Mouse (Mus musculus) spleen, adult 2 months (tissue): Measurements from ENCODE around the gene P2rx1.
A peak's percentile ranks its signal among the peaks of the same experiment; 100 is the strongest.

Experiments used
- CTCF ChIP-seq: fragments of 200-500 bp; IDR thresholded peaks from 2 replicates; pipeline ENCODE4 v1.5.1; 2011; ENCODE audit warnings: mild to moderate bottlenecking, inconsistent platforms; ENCODE audit not compliant: insufficient read depth, insufficient read length, insufficient replicate concordance; ENCODE audit errors: extremely low read depth
- POLR2A ChIP-seq: fragments of 200-500 bp; IDR thresholded peaks from 2 replicates; pipeline ENCODE4 v1.6.1; 2011; ENCODE audit warnings: low read depth, low read length, inconsistent platforms

- TF ChIP-seq POLR2A (no peak), CTCF (peak; percentile 62; the same call in 1 of the 2 replicates)
Observed at GRCm38 (mm10) chr11:73049335-73049734, 50.4 kb downstream of the P2rx1 start.
